Comparison of ENCODE assay signal across 9 mouse cellular contexts in genomic region chr9:121791757-121792521, GRCm38 (mm10). TPM values are rescaled to one million over a fixed set of nuclear protein-coding genes. Genes with fewer than 3 reads are reported as not detected.
DNase-seq lines count a peak whose midpoint lies in the region; ATAC-seq and TF ChIP-seq lines count a peak whose summit lies in the region.
"Had no signal": no experiment of that assay in that cellular context is flagged by ENCODE, and none has a peak within 500 bp of the region (broad histone marks: within the 10 kb centered on the region; RNA-seq: fewer than 3 reads in every experiment).

Hhatl (minus strand) TSS chr9:121792507.

- 0 out of 2 replicates have a peak within 1 kb of the TSS, but pooled peaks have one; percentile 3 for H3K27ac ChIP-seq in intestine, embryonic 15.5 days
- H3K27ac ChIP-seq in intestine, postnatal 0 days (ENCODE audit: low read depth, low read length), result no peak within 1 kb of the TSS
- peak within 1 kb of the TSS; percentile 92 for H3K27ac ChIP-seq in heart, postnatal 0 days (ENCODE audit: low read depth)
- peak within 1 kb of the TSS; percentile 83 for H3K27ac ChIP-seq in left cerebral cortex, adult 2 months
- H3K27ac ChIP-seq in forebrain, embryonic 11.5 days (ENCODE audit: low read depth, low read length), result no peak within 1 kb of the TSS
- H3K27ac ChIP-seq: embryonic facial prominence, embryonic 13.5 days had no signal

- peaks cover 15% of the 10 kb centered on the region for H3K4me1 ChIP-seq in intestine, embryonic 15.5 days (replicated peaks)
- H3K4me1 ChIP-seq in intestine, postnatal 0 days (replicated peaks; ENCODE audit: control insufficient read depth, insufficient read depth, low read length), result no peaks in the 10 kb centered on the region
- H3K4me1 ChIP-seq in heart, postnatal 0 days (ENCODE audit: control insufficient read depth, insufficient read depth), result peaks cover 33% of the 10 kb centered on the region
- no peaks in the 10 kb centered on the region for H3K4me1 ChIP-seq in forebrain, embryonic 11.5 days (replicated peaks; ENCODE audit: control insufficient read depth, insufficient read depth, low read length)
- H3K4me1 ChIP-seq: embryonic facial prominence, embryonic 13.5 days had no signal

- no peak for TF ChIP-seq CTCF in intestine, postnatal 0 days (IDR thresholded peaks at IDR 0.05; ENCODE audit: low read depth)
- 0 out of 2 replicates have a peak, but pooled peaks have one; percentile 1 for TF ChIP-seq CTCF in heart, postnatal 0 days (IDR thresholded peaks at IDR 0.05; ENCODE audit: low read depth)
- TF ChIP-seq CTCF in left cerebral cortex, adult 2 months (IDR thresholded peaks at IDR 0.05), result no peak

- no peaks in the 10 kb centered on the region for H3K9me3 ChIP-seq in intestine, embryonic 15.5 days
- H3K9me3 ChIP-seq in intestine, postnatal 0 days (ENCODE audit: control insufficient read depth), result no peaks in the 10 kb centered on the region
- H3K9me3 ChIP-seq in heart, postnatal 0 days (replicated peaks; ENCODE audit: control insufficient read depth, low read length), result no peaks in the 10 kb centered on the region
- H3K9me3 ChIP-seq in forebrain, embryonic 11.5 days (ENCODE audit: control insufficient read depth, low read length), result no peaks in the 10 kb centered on the region
- H3K9me3 ChIP-seq: embryonic facial prominence, embryonic 13.5 days had no signal

- no peak within 1 kb of the TSS for H3K9ac ChIP-seq in intestine, embryonic 15.5 days
- no peak within 1 kb of the TSS for H3K9ac ChIP-seq in intestine, postnatal 0 days (ENCODE audit: low read depth, low read length)
- peak within 1 kb of the TSS; percentile 47 for H3K9ac ChIP-seq in heart, postnatal 0 days (replicated peaks; ENCODE audit: low read depth, low read length)
- no peak within 1 kb of the TSS for H3K9ac ChIP-seq in forebrain, embryonic 11.5 days (ENCODE audit: low read length)
- H3K9ac ChIP-seq: embryonic facial prominence, embryonic 13.5 days had no signal

- 46% methylated on average over 24 of the region's 24 CpGs for WGBS in intestine, embryonic 15.5 days
- WGBS in intestine, postnatal 0 days, result 53% methylated on average over 24 of the region's 24 CpGs
- 22% methylated on average over 23 of the region's 24 CpGs for WGBS in heart, postnatal 0 days
- WGBS in forebrain, embryonic 11.5 days, result 50% methylated on average over 24 of the region's 24 CpGs

- H3K4me2 ChIP-seq in intestine, embryonic 15.5 days (replicated peaks), result peak within 1 kb of the TSS; percentile 6; the same call in 1 of the 2 replicates
- no peak within 1 kb of the TSS for H3K4me2 ChIP-seq in intestine, postnatal 0 days (replicated peaks; ENCODE audit: low read depth)
- H3K4me2 ChIP-seq in heart, postnatal 0 days (ENCODE audit: low read depth, low read length), result peak within 1 kb of the TSS; percentile 72
- no peak within 1 kb of the TSS for H3K4me2 ChIP-seq in forebrain, embryonic 11.5 days (ENCODE audit: low read depth, low read length, severe bottlenecking)
- H3K4me2 ChIP-seq: embryonic facial prominence, embryonic 13.5 days had no signal

- H3K4me3 ChIP-seq in intestine, embryonic 15.5 days (replicated peaks), result no peak within 1 kb of the TSS
- no peak within 1 kb of the TSS for H3K4me3 ChIP-seq in intestine, postnatal 0 days (ENCODE audit: low read depth, low read length)
- peak within 1 kb of the TSS; percentile 43 for H3K4me3 ChIP-seq in heart, postnatal 0 days (ENCODE audit: low read depth, low read length)
- peak within 1 kb of the TSS; percentile 42 for H3K4me3 ChIP-seq in left cerebral cortex, adult 2 months
- no peak within 1 kb of the TSS for H3K4me3 ChIP-seq in forebrain, embryonic 11.5 days (ENCODE audit: low read depth, low read length)
- H3K4me3 ChIP-seq: embryonic facial prominence, embryonic 13.5 days had no signal

- DNase-seq in gastrocnemius, adult 18-20 months (ENCODE audit: low spot score), result peak; percentile 81
- DNase-seq in heart, postnatal 0 days (ENCODE audit: low spot score), result peak; percentile 44
- DNase-seq in left cerebral cortex, adult 2 months (ENCODE audit: extremely low spot score in 1 of 2, low spot score in 2 of 2), result no peak
- no peak for DNase-seq in urinary bladder, adult 18-20 months (ENCODE audit: low spot score in 2 of 2)
- DNase-seq in retina, embryonic 14.5 days (ENCODE audit: low spot score), result no peak
- DNase-seq in forebrain, embryonic 11.5 days (ENCODE audit: low spot score), result no peak

- TF ChIP-seq EP300 in heart, postnatal 0 days (IDR thresholded peaks at IDR 0.05; ENCODE audit: low read depth), result no peak

- H3K27me3 ChIP-seq in intestine, embryonic 15.5 days (replicated peaks), result no peaks in the 10 kb centered on the region; the same call in 1 of the 2 replicates
- H3K27me3 ChIP-seq in intestine, postnatal 0 days (replicated peaks; ENCODE audit: control insufficient read depth, insufficient read depth, low read length), result no peaks in the 10 kb centered on the region
- H3K27me3 ChIP-seq in heart, postnatal 0 days (ENCODE audit: control insufficient read depth, insufficient read depth, low read length), result no peaks in the 10 kb centered on the region
- H3K27me3 ChIP-seq in forebrain, embryonic 11.5 days (ENCODE audit: control insufficient read depth, insufficient read depth, low read length), result no peaks in the 10 kb centered on the region
- H3K27me3 ChIP-seq: embryonic facial prominence, embryonic 13.5 days had no signal

- intact Hi-C loops in left cerebral cortex, adult 2 months (cut with DNase I), result loop anchor here (5.0 kb wide), 1 partner anchor 35 kb away; no protein-coding TSS in a partner anchor

- H3K36me3 ChIP-seq in intestine, embryonic 15.5 days, result no peaks in the 10 kb centered on the region
- no peaks in the 10 kb centered on the region for H3K36me3 ChIP-seq in intestine, postnatal 0 days (ENCODE audit: control insufficient read depth, insufficient read depth)
- 0 out of 2 replicates have a peak, but pooled peaks cover 7% of the 10 kb centered on the region for H3K36me3 ChIP-seq in heart, postnatal 0 days (replicated peaks; ENCODE audit: control insufficient read depth, insufficient read depth, low read length)
- no peaks in the 10 kb centered on the region for H3K36me3 ChIP-seq in forebrain, embryonic 11.5 days (ENCODE audit: control insufficient read depth, insufficient read depth, low read length)
- H3K36me3 ChIP-seq: embryonic facial prominence, embryonic 13.5 days had no signal

- peak; percentile 18; the same call in 1 of the 2 replicates for ATAC-seq in intestine, embryonic 15.5 days
- no peak for ATAC-seq in intestine, postnatal 0 days
- ATAC-seq in heart, postnatal 0 days (ENCODE audit: insufficient read depth, low read depth), result peak; percentile 60
- ATAC-seq in forebrain, embryonic 11.5 days (replicated peaks; ENCODE audit: low FRiP score), result no peak

RNA-seq across cellular contexts. Expression of gene Hhatl, which starts in this region (rescaled TPM):
- 1.1 and 1.5 TPM in 2 replicates for polyA plus RNA-seq in intestine, embryonic 15.5 days (2015; fragmentation: Nextera tagmentation; extraction: Ambion mirVana)
- polyA plus RNA-seq in intestine, postnatal 0 days (2015; fragmentation: Nextera tagmentation; extraction: Ambion mirVana), result 1.3 and 1.6 TPM in 2 replicates
- total RNA-seq in gastrocnemius, adult 18-20 months (2021), result 100 to 1,000 TPM; 125 to 145 TPM
- 62.3 and 75.4 TPM in 2 replicates for total RNA-seq in heart, postnatal 0 days (2014; rRNA removed; ENCODE audit: low replicate concordance)
- 52.7 and 53.0 TPM in 2 replicates for polyA plus RNA-seq in heart, postnatal 0 days (2015; fragmentation: Nextera tagmentation; extraction: Ambion mirVana)
- total RNA-seq in left cerebral cortex, adult 2 months (2021), result 10 to 100 TPM; 20.0 to 21.3 TPM
- polyA plus RNA-seq in forebrain, embryonic 11.5 days (2014; fragmentation: Nextera tagmentation; extraction: Ambion mirVana), result 0.11 TPM in 1 of 2 replicates, not detected in the other

Comparison
In these comparisons a context has a peak if more than half of its experiments do, and no peak if none do; other contexts are left out.
1. RNA of gene Hhatl (polyA plus RNA-seq): 52.7 to 53.0 TPM in heart, postnatal 0 days; 1.1 to 1.5 TPM in intestine, embryonic 15.5 days, 1.3 to 1.6 TPM in intestine, postnatal 0 days and 0.11 TPM in forebrain, embryonic 11.5 days; every median in the first group is over 10 times any median in the second.
2. ATAC-seq: peak in intestine, embryonic 15.5 days (single experiment) and heart, postnatal 0 days (single experiment); none in intestine, postnatal 0 days (single experiment) and forebrain, embryonic 11.5 days (single experiment).
3. H3K27ac ChIP-seq: peak in intestine, embryonic 15.5 days (single experiment), heart, postnatal 0 days (single experiment) and left cerebral cortex, adult 2 months (single experiment); none in intestine, postnatal 0 days (single experiment) and forebrain, embryonic 11.5 days (single experiment).
4. H3K4me2 ChIP-seq: peak in intestine, embryonic 15.5 days (single experiment) and heart, postnatal 0 days (single experiment); none in intestine, postnatal 0 days (single experiment) and forebrain, embryonic 11.5 days (single experiment).
5. H3K4me3 ChIP-seq: peak in heart, postnatal 0 days (single experiment) and left cerebral cortex, adult 2 months (single experiment); none in intestine, embryonic 15.5 days (single experiment), intestine, postnatal 0 days (single experiment) and forebrain, embryonic 11.5 days (single experiment).
6. DNase-seq: peak in gastrocnemius, adult 18-20 months (single experiment) and heart, postnatal 0 days (single experiment); none in left cerebral cortex, adult 2 months (0 of 2), urinary bladder, adult 18-20 months (0 of 2), retina, embryonic 14.5 days (single experiment) and forebrain, embryonic 11.5 days (single experiment).